Mouse (Mus musculus) Patski (cell line): ENCODE measurements around the gene Rex2. TPM values are rescaled to one million over a fixed set of nuclear protein-coding genes. Genes with fewer than 3 reads are reported as not detected.
"Not testable (repeated sequence)": the region's sequence is repeated elsewhere in the genome, so short reads cannot be mapped to it uniquely, and the experiment has no call there.

Experiments
- ATAC-seq: fragments of 100-300 bp; one replicate; pipeline ENCODE4 v1.8.0; 2021
- CTCF ChIA-PET: fragments of 350-600 bp; sonication (Branson Sonifier 250); formaldehyde crosslinking; loops from one replicate; lab custom pipeline; 2022; ENCODE audit warnings: inconsistent platforms; lab: Charles Lee
- POLR2A ChIA-PET: fragments of 350-600 bp; sonication (Branson Sonifier 250); formaldehyde crosslinking; loops from one replicate; lab custom pipeline; 2022; ENCODE audit warnings: antibody characterized with exemption, inconsistent platforms; lab: Charles Lee
- DNase-seq: peaks from one replicate; pipeline ENCODE4 v3.0.0-alpha.2; 2011; ENCODE audit warnings: low read depth, low spot score
- H3K27me3 ChIP-seq: fragments of 371-371 bp; one replicate; pipeline ENCODE4 v1.5.1; 2021
- in situ Hi-C: fragments of 300-500 bp; cut with MboI; formaldehyde crosslinking; loops from 3 replicates; pipeline ENCODE4 v1.11.1; 2018; ENCODE audit warnings: low pct_unique_long_range_greater_than_20kb, mixed read lengths
- polyA plus RNA-seq: library from polyadenylated mRNA; unstranded; gene quantifications from one replicate; pipeline ENCODE4 v1.2.3, GENCODE M21; 2021

Rex2 gene
- 1.1 TPM for polyA plus RNA-seq

- POLR2A ChIA-PET, H3K27me3 ChIP-seq, in situ Hi-C loops, DNase-seq, CTCF ChIA-PET, ATAC-seq: not testable (repeated sequence)
These were observed at the start of gene Rex2 for GRCm38 (mm10) chr4:147021550-147021949. Gene Rex2 (plus strand): TSS chr4:147021850.

GRCm38 (mm10) chr4:146976581-146976980 lies 45.1 kb upstream of the Rex2 start:
- in situ Hi-C loops, DNase-seq, H3K27me3 ChIP-seq, POLR2A ChIA-PET, ATAC-seq, CTCF ChIA-PET: not testable (repeated sequence)

- ATAC-seq, CTCF ChIA-PET, in situ Hi-C loops, POLR2A ChIA-PET, H3K27me3 ChIP-seq, DNase-seq: not testable (repeated sequence)
These were observed 3.2 kb upstream of the Rex2 start for GRCm38 (mm10) chr4:147018400-147018799.

- CTCF ChIA-PET, POLR2A ChIA-PET, in situ Hi-C loops: not testable (repeated sequence)
These were observed 4.7 kb downstream of the Rex2 start for GRCm38 (mm10) chr4:147026374-147026773.

GRCm38 (mm10) chr4:147031308-147032036 lies 9.8 kb downstream of the Rex2 start:
- POLR2A ChIA-PET, DNase-seq, ATAC-seq, in situ Hi-C loops, H3K27me3 ChIP-seq, CTCF ChIA-PET: not testable (repeated sequence)

More at GRCm38 (mm10) chr4:147026374-147026773, 4.7 kb downstream of the Rex2 start:
- DNase-seq, H3K27me3 ChIP-seq, ATAC-seq: not testable (repeated sequence)

- H3K27me3 ChIP-seq, DNase-seq, in situ Hi-C loops, ATAC-seq, CTCF ChIA-PET, POLR2A ChIA-PET: not testable (repeated sequence)
These were observed 42.1 kb downstream of the Rex2 start for GRCm38 (mm10) chr4:147063768-147064167.

- CTCF ChIA-PET, DNase-seq, POLR2A ChIA-PET, ATAC-seq, H3K27me3 ChIP-seq, in situ Hi-C loops: not testable (repeated sequence)
These were observed 44.2 kb downstream of the Rex2 start for GRCm38 (mm10) chr4:147065861-147066260.

GRCm38 (mm10) chr4:147066380-147066779 lies 44.7 kb downstream of the Rex2 start:
- H3K27me3 ChIP-seq, POLR2A ChIA-PET, in situ Hi-C loops, CTCF ChIA-PET, DNase-seq, ATAC-seq: not testable (repeated sequence)

- H3K27me3 ChIP-seq, ATAC-seq, POLR2A ChIA-PET, CTCF ChIA-PET, DNase-seq, in situ Hi-C loops: not testable (repeated sequence)
These were observed 74.0 kb downstream of the Rex2 start for GRCm38 (mm10) chr4:147095641-147096040.

GRCm38 (mm10) chr4:147101666-147102626 lies 80.3 kb downstream of the Rex2 start:
- ATAC-seq, DNase-seq, H3K27me3 ChIP-seq, POLR2A ChIA-PET, CTCF ChIA-PET, in situ Hi-C loops: not testable (repeated sequence)

- ATAC-seq, H3K27me3 ChIP-seq, in situ Hi-C loops, CTCF ChIA-PET, DNase-seq, POLR2A ChIA-PET: not testable (repeated sequence)
These were observed 82.2 kb downstream of the Rex2 start for GRCm38 (mm10) chr4:147103814-147104213.

Other genes with a start within 250 kb of the Rex2 start
- not detected for gene Gm21411, start 112.3 kb upstream of the Rex2 start, polyA plus RNA-seq
- gene Zfp989, start 49.9 kb upstream of the Rex2 start, polyA plus RNA-seq, result 0.13 TPM
- gene Zfp991, start 110.2 kb downstream of the Rex2 start, polyA plus RNA-seq, result 2.1 TPM